Mouse (Mus musculus) embryo, embryonic 10.5 days (tissue): ENCODE measurements around the gene Bcas3.
"Not testable (repeated sequence)": the region's sequence is repeated elsewhere in the genome, so short reads cannot be mapped to it uniquely, and the experiment has no call there.

ENCODE experiments used
- DNase-seq: peaks from one replicate; pipeline ENCODE4 v3.0.0-alpha.2; 2015; ENCODE audit warnings: low spot score

Bcas3 gene

DNA sequence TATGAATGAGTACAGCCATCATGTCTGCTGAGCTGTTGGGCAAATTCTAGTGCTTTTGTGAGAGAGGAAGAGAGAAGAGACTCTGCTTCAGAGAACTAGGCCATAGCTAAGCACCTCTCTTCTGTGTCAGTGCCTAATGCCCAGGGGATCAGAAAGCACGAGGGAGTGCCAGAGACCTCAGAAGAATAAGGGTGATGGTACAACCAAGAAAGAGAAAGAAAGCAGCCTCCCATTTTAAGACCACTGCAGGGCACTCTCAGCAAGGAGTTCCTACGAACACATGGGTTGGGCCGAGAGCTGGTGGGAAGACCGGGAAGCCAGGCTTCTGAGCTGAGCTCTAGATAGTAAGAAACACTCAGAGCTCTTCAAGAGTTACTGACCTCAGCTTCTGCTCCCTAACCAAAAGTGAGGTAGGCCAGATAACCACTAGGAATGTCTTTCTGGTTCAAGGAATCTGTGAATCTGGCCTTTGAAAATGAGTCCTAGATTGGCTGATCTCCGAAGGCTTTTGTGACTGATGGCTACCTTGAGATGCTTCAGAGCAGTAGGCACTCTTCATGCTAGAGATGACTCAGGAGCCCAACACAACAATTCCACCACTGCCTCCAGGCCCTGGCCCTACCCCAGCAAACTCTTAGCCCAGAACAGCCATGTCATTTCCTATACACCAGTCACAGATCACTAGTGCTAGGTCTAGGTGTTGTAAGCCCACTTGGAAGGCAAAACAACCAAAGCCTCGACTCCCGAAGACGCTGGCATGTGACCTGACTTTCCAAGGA is 359.2 kb downstream of the Bcas3 start:
- no peak for DNase-seq

DNA sequence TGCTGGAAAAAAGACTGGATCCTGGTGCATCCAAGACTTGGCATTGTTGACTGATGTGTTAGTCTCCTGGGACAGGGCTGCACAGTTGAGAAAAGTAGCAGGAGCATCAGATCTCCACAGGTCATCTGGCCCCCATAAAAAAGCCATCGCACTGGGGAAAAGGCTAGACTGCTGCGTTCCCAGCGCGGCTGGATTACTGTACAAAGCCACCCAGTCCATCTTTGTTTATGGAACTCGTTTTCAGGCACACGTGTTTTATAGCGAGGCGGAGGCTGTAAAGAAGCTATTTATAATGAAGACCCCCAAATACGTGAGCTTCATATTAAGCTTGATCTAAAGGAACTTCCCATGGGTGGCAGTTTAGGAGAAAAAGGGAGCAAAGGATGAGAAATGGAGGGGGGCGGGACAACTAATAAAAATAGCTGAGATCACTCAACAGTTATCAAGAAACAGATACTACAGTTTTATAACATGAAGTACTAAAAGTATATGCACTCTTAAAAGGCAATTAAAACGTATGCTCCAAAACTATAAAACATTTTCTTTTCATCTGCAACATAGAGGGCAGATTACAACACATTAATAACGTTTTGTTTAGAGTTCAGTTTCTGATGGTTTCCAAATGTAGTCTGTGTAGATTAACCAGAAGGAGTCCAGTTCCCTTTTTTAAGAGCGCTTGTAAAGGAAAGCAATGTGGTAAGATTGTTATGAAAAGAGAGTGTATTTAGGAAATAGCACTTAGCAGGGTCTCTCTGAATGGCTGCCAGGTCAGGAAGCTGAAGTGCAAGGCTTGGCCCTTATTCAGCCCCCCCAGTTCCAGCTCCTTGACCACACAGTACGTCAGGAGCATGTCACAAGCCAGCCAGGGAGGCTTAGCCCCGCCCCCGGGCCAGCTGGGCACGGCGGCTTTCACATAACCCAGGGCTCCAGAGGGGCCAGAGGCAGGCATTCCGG is 360.2 kb downstream of the Bcas3 start:
- peak; percentile 76 for DNase-seq

DNA sequence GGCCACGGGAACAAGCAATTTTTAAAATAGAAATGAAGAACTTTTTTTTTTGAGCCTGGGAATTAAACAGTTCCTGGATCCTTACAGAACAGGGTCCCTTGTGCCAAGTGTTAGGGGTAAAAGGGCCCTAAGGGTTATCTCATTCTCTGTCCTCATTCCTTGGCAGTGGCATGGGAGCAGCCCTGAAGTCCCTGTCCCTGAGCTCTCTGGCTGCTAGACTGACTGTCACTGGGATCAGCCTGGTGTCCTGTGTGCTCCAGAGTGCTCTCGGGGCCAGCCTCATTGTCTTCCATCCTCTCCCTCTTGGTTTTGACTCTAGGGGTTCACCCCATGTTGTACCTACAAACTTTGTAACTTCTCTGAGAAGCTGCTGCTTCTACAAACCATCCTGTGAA is 360.8 kb downstream of the Bcas3 start:
- no peak for DNase-seq

DNA sequence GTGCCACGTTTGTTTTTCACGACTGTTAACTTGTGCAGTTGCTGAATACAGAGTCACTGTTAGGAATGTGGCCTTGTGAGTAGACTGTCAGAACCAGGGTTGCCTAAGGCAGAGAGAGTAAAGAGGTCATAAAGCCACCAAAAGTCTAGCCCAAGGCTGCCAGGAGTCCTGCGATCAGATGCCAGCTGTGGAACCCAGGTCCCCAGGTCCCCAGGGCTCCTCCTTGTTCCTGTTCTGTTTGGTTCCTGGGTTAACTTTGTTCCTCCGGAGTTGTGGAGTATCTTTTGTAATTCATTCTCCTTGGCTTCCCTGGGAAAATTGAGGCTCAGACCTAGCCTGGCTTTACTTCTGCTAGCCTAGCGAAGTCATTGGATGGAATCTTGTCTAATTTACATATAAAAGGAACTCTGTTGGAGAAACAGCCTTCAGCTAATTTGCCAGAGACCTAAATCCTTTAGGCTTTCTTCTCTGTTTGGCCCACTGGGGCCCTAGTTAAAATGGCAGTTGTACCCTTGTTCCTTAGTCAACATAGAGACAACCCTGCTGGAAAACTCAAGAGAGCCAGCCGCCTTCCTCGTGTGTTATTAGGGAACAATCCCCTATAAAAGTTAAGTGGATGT is 361.5 kb downstream of the Bcas3 start:
- no peak for DNase-seq

DNA sequence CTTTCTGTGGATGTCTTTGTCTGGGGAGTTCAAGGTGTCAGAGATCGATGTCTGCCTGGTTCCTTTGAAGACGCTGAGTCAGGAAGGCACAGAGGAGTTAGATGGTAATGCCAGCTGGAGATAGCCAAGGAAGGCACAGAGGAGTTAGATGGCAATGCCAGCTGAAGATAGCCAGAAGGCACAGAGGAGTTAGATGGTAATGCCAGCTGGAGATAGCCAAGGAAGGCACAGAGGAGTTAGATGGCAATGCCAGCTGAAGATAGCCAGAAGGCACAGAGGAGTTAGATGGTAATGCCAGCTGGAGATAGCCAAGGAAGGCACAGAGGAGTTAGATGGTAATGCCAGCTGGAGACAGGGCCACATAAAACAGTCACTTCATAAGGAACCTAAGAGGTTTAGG is 363.8 kb downstream of the Bcas3 start:
- not testable (repeated sequence) for DNase-seq

DNA sequence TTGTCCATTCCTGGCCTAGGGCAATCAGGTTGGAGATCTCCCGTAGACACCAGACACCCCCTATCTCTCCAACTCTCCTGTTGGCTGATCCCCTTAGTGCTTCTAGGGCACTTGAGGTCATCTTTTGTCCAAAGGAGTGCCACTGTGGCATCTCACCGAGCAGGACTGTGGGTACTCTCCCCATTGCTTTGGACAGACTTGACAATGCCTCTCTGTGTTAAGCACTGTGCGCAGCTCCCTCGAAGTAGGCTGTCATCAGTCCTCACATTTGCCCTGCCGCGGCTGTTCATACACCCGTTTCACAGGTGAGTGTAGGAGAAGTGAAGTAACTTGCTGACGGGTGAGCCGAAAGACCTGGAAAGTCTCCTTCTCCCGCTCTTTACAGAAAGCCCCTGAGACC is 366.1 kb downstream of the Bcas3 start:
- no peak for DNase-seq

DNA sequence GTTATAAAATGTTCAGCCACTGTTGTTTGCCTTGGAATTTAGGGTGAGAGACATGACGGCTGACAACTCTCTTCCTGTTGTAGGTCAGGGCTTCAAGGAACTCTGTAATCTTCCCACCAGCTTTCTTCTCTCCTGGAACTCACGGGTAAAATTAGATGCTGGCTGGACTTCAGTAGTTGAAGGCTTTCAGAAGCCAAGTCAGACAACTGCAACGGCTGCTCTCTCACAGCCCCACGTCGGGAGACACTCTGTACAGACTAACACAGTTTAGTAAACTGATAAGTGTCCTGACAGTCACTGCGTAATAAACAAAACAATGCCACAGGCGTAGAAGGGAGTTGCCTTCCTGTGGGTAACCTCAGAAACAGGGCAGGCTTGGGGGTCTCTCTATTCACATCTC is 366.8 kb downstream of the Bcas3 start:
- no peak for DNase-seq

DNA sequence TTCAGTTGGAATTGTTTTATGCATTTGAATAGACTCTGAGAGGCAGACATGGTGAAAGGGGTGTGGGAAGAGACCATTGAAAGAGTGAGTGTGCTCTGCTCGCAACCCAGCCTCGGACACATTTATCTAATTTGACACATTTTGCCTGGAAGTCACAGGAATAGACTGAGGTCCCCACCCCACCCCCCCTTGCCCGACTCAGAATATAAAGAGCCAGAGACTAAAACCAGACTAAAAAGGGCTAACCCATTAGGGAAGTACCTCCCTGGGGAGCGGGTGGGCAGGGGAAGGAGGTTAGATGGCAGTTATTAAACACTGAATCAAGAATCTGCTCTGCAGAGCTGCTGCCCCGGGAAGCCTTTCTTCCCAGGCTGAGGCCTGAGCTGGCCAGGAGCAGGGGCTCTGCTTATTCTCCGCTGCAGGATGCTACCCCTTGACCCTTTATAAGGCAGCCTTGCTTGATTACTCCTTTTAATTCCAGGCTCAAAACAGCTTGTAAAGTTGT is 367.4 kb downstream of the Bcas3 start:
- peak; percentile 68 for DNase-seq

DNA sequence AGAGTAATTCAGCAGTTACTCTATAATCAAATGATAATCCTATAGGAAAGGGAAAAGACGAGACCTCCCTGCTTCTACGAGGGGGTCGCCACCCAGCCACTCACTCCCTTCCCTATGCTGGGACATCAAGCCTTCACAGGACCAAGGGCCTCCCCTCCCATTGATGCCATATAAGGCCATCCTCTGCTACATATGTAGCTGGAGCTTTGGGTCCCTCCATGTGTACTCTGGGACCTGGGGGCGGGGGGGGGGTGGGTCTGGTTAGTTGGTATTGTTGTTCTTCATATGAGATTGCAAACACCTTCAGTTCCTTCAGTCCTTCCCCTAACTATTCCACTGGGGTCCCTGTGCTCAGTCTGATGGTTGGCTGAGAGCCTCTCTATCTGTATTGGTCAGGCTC is 369.0 kb downstream of the Bcas3 start:
- DNase-seq, result no peak

DNA sequence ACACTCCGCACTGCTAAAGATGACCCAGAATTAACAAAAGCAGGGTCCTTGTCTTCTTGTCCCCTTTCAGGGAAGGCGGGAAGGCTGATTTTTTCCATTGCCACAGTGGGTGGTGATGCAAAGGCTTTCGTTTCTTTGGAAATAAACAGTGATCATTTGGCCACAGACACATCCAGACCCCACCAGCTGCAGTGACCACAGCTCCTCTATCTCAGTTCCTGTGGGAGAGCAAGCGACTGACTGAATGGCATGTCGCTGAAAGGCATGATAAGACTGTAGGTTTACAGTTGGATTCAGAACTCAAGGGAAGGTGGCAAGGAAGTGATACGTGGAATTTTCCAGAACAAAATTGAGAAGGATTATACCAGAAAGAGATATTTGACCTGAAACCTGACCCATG is 371.2 kb downstream of the Bcas3 start:
- DNase-seq, result no peak

DNA sequence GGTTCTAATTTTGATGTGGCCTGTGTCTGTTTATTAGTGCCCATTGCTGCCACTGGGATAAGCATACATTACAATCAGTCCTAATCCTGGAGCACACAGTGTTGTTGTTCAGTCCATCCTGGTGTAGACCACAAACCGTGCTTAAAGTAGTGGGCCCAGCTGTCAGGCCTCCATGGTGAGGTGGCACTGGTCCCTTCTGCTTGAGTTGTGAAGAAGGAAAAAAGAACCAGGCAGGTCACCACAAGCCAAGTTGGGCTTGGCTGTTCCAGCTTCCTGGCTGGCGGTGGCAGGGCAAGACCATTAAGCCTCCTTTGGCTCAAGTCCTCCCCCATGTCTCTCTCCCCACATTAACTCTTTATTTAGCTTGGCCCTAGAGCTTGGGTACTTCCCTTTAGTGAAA is 376.8 kb downstream of the Bcas3 start:
- no peak for DNase-seq

DNA sequence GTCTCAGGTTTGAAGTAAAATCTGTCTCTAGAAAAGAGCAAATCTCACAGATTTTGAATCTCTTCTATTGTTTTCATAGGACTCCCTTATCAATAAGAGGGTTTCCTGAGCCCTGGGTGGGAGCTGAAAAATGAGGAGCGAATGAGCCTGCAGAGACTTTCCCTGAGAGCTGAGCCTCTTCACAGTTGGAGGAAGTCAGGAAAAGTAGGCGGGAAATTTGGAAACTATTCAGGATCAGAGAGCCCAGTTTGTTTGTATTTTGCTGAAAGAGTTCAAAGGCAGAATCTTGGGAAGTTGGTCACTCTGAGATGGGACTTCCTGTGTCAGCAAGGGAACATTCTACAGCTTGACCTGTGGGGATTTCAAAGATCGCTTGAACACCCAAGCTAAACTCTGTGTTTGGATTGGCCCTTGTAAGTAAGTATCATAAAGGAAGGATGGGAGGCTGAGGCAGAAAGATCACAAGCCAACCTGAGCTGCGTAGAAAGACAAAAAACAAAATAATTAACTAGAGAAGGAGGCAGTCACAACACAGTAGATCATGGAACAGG is 379.6 kb downstream of the Bcas3 start:
- DNase-seq, result no peak

DNA sequence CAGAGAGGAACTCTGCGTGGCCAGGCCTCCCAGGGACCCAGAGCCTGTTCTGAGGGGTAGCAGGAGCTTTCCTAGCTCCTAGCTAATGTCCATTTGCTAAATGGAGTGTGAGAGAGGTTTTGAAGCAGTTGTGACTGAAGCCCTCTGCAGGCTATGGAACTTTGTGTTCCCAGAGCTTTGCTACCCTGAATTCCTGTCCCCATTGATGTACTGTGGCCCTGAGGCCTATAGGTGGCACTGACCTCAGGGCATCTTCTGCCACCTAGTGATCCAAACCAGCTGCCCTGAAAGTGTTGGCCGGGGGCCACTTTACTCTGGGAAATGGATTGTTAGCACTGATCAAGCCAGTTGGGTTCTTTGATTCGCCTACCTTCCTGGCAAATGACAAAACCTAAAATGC is 380.6 kb downstream of the Bcas3 start:
- DNase-seq, result no peak

DNA sequence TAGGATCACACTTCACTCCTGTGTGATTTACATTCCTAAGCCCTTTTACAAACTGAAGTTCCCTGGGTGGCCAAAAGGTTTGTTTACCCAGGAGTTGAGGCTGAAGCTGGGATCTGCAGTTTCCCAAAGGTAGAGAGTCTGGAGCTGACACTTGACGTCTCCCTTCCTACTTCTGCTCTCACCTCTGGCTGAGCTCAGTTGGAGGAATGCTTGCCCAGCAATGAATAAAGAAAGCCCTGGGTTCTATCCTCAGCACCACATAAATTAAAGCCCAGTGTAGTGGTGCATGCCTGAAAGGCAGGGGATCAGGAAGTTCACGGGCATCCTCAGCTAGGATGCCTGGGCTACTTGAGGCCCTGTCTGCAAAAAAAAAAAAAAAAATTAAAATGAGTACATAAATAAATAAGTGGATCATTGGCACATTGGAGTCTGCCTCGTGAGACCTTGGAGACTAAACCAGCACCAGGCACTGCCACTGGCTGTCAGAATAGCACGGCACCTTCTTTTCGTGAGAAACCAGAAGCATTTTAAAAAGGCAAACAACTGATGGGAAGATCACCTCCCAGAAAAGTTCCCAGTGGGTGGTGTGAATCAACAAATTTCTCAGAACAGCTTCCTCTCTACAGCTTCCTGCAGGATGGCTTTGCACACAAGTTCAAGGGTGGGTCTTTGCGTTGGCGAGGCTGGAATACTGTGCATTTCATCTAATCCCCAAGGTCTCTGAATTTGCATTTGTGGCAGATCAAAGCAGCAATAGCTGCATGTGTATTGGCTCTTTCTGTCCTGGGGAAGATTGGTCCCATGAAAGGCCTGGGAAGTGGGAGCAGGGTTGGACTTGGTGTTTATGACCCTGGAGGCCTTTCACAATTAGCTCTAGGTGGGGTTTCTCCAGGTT is 381.6 kb downstream of the Bcas3 start:
- DNase-seq, result no peak

DNA sequence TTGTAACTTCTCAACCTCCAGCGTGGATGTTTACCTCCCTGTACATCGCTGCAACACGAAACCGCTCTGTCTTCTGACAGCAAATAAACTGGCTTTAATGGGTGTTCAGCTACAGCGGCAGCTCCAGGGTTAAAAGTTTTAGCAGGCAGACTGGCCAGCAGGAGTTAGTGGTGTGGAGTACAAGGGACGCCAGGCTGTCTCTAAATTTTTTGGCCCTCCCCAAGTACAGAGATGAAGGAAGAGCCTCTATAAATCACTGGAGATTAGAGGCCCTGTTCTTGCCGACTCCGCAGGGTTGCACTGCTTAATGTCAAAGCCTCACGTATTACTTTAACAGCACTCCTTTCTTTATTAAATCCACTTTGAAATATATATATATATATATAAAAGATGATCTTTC is 384.3 kb downstream of the Bcas3 start:
- DNase-seq, result peak; percentile 63

DNA sequence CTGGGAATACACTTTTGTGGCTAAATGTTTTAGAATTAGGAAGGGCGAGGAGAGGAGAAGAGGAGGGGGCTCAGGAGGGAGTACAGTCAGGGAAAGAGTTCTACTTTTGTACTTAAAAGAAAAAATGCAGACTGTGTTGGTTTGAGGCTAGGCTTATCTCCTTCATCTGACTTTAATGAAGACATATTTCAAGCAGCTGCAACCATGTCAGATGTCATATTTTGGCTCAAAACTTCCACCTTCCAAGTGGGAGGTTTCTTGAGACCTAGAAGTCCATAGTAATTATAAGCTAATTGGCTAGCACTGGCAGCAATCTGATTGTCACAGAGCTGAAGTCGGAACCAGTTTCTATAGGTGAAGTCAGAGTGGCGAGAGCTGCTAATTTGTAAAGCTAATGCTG is 384.9 kb downstream of the Bcas3 start:
- peak; percentile 42 for DNase-seq

DNA sequence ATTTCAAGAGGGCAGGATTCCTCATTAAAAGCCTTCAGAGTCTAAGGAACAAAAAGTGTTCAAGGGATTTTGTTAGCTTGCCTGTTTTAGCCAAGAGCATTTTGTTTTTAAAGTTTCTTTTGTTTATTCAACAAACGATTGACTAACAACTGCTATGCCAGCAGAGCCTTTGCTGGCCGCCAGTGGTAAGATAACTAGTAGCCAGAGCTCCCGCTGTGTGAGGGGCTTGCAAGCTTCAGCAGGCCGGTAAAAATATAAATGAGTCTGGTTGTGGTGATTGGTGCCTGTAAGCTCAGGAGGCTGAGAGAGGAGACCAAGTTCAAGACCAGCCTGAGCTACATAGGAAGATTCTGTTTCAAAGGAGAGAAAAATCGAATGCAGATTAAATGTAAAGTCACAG is 385.6 kb downstream of the Bcas3 start:
- no peak for DNase-seq

DNA sequence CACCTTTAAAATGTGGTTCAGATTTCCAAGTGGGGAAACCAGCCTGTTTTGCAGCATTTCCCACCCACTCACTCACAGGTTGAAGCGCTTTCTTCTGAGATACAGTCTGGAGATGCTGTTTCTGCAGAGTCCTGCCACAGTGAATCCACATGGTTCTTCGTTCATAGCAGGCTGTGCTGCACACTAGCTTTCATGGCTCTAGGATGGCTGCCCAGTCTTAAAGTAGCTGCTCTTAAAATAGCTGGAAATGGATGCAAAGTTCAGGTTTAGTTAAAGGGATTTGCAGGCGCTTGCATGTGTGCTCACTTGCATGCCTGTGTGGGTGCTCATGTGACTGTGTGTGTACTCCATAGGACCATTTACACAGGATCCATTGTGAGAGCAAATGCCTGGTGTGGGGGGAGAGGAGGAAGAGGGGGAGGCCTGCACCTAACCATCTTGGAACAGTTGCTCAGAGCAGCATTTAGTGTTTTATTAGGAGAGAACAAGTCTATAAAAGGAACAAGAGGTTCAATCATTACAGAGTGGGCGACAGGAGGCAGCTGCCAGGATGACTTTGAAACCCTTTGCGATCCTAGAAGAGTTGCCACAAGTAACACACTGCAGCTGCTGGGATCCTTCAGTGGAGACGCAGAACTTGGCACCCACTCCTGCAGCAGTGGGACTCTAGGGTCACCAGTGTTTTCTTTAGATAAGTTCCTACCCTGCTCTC is 386.5 kb downstream of the Bcas3 start:
- DNase-seq, result no peak

DNA sequence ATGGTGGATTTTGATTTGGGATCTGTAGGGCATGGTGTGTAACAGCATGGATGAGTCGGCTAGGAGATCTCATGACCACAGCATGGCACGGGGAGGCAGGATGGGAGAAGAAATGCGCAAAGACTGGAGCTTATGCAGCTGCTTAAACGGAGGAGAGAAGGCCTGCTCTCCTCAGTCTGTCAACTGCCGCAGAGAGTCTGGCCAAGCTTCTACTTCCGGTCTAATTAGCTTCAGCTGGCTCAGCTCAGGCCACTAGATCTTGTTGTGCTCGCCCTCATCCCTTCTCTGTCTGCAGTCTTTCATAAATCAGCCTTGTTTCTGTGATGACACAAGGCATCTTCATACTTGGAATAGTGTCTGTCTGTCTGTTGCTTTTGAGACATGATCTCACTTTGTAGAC is 393.4 kb downstream of the Bcas3 start:
- DNase-seq, result no peak

DNA sequence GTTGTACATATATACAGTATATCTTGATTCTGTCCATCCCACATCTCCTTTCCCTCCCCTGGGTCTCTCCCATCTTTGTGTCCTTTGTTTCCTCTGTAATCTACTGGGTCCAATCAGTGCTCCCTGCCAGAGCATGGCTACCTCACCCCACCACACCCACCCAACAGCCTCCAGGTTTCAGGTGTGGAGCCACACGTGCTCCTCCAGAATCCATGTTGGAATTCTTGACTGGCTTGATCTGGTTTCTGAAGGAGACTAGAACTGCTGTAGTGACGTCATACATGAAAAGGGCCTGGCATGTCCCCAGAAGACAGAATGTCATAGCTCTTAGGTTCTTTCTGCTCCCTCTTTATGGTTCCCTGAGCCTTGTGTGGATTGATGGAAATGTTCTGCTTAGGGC is 395.9 kb downstream of the Bcas3 start:
- no peak for DNase-seq

DNA sequence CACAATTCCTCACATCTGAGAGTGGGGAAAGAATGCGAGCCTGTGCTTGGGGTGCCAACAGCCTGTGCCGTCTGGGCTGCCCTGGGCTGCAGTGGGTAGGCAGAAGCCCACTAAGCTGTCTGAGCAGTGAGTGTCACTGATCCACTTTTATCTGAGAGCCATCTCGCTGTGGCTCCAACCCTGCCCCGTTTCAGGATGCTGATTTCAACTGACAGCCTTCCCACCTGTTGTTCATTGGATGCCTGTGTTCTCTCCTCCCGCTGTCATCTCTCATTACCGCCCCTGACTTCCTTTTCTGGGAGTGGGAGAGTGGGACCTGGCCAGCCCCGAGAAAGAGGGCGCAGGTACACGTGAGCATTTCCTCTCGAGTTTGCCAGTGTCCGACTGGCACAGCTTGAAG is 398.2 kb downstream of the Bcas3 start:
- no peak for DNase-seq
